Mouse (Mus musculus): ENCODE data around the gene Msln.

The Msln gene

GRCm38 (mm10) chr17:25754241-25754640 is at the start of gene Msln:
Gene Msln, minus strand, starts transcription at chr17:25754378.
- DNase-seq (ENCODE audit: low spot score) = no peak

- DNase-seq (ENCODE audit: low spot score) = peak; percentile 38
Observed at GRCm38 (mm10) chr17:25802825-25803517, 48.8 kb upstream of the Msln start.

GRCm38 (mm10) chr17:25801029-25801428 is 46.9 kb upstream of the Msln start:
- DNase-seq (ENCODE audit: low spot score) = peak; percentile 50

- DNase-seq (ENCODE audit: low spot score) = peak; percentile 95
Observed at GRCm38 (mm10) chr17:25796951-25797369, 42.8 kb upstream of the Msln start, which contains the start of gene Metrn. Gene Metrn, minus strand, starts transcription at chr17:25797136.

- DNase-seq (ENCODE audit: low spot score) = peak; percentile 55
Observed at GRCm38 (mm10) chr17:25796211-25796771, 42.1 kb upstream of the Msln start.

- no peak for DNase-seq (ENCODE audit: low spot score)
Observed at GRCm38 (mm10) chr17:25795609-25796092, 41.5 kb upstream of the Msln start, which contains the start of gene AC134908.4. Gene AC134908.4, minus strand, starts transcription at chr17:25795659.

- DNase-seq (ENCODE audit: low spot score) = no peak
Observed at GRCm38 (mm10) chr17:25794998-25795397, 40.8 kb upstream of the Msln start.

- peak; percentile 59 for DNase-seq (ENCODE audit: low spot score)
Observed at GRCm38 (mm10) chr17:25794197-25794596, 40.0 kb upstream of the Msln start.

GRCm38 (mm10) chr17:25792615-25793014 is 38.4 kb upstream of the Msln start, which contains the start of gene Fam173a:
Gene Fam173a, minus strand, starts transcription at chr17:25792901.
- peak; percentile 86 for DNase-seq (ENCODE audit: low spot score)

- DNase-seq (ENCODE audit: low spot score) = peak; percentile 89
Observed at GRCm38 (mm10) chr17:25791843-25792527, 37.8 kb upstream of the Msln start.

- DNase-seq (ENCODE audit: low spot score) = no peak
Observed at GRCm38 (mm10) chr17:25791320-25791842, 37.2 kb upstream of the Msln start.

GRCm38 (mm10) chr17:25786781-25787504 is 32.8 kb upstream of the Msln start:
- no peak for DNase-seq (ENCODE audit: low spot score)

- DNase-seq (ENCODE audit: low spot score) = no peak
Observed at GRCm38 (mm10) chr17:25786280-25786679, 32.1 kb upstream of the Msln start, which contains the start of gene Ccdc78. Gene Ccdc78, plus strand, starts transcription at chr17:25786580.

- peak; percentile 97 for DNase-seq (ENCODE audit: low spot score)
Observed at GRCm38 (mm10) chr17:25785281-25785745, 31.1 kb upstream of the Msln start, which contains the start of gene Haghl. Gene Haghl, minus strand, starts transcription at chr17:25785673.

- no peak for DNase-seq (ENCODE audit: low spot score)
Observed at GRCm38 (mm10) chr17:25783861-25784574, 29.8 kb upstream of the Msln start.

GRCm38 (mm10) chr17:25783086-25783485 is 28.9 kb upstream of the Msln start:
- DNase-seq (ENCODE audit: low spot score) = peak; percentile 71

- DNase-seq (ENCODE audit: low spot score) = no peak
Observed at GRCm38 (mm10) chr17:25781339-25781738, 27.2 kb upstream of the Msln start.

GRCm38 (mm10) chr17:25777948-25778347 is 23.8 kb upstream of the Msln start:
- no peak for DNase-seq (ENCODE audit: low spot score)

- no peak for DNase-seq (ENCODE audit: low spot score)
Observed at GRCm38 (mm10) chr17:25775318-25776062, 21.3 kb upstream of the Msln start.

GRCm38 (mm10) chr17:25773549-25774120 is 19.5 kb upstream of the Msln start, which contains the start of gene Narfl:
Gene Narfl, plus strand, starts transcription at chr17:25773776.
- peak; percentile 99 for DNase-seq (ENCODE audit: low spot score)
